Mouse (Mus musculus) adrenal gland, postnatal 10 days (tissue): ENCODE data around the gene Hipk3. TPM values are rescaled to one million over a fixed set of nuclear protein-coding genes. Genes with fewer than 3 reads are reported as not detected.
A peak's percentile ranks its signal among the peaks of the same experiment; 100 is the strongest.

Source experiments
- DNase-seq: peaks from one replicate; pipeline ENCODE4 v3.0.0; 2021; ENCODE audit warnings: mixed read lengths
- long read RNA-seq, 2 experiments: library from polyadenylated mRNA; stranded (forward); transcript quantifications; one replicate each; pipeline ENCODE4 v2.0.0; 2021
- total RNA-seq, 2 experiments: library from RNA; stranded (reverse); gene quantifications; 2 replicates each; pipeline ENCODE4 v1.2.3; 2021

The Hipk3 gene
- 100 to 1,000 TPM; 150 to 164 TPM for total RNA-seq
- long read RNA-seq, experiment 1, full-length matches to known transcripts: 7 of 24 reads
- long read RNA-seq, experiment 1, partial matches to known transcripts: 7 of 24 reads
- long read RNA-seq, experiment 1, other reads (novel, unspliced or antisense): 10 of 24 reads
- long read RNA-seq, experiment 2, full-length matches to known transcripts: 17 of 28 reads
- long read RNA-seq, experiment 2, partial matches to known transcripts: 4 of 28 reads
- long read RNA-seq, experiment 2, other reads (novel, unspliced or antisense): 7 of 28 reads

- DNase-seq: peak; percentile 89
Measured at GRCm38 (mm10) chr2:104493951-104494800, at the start of gene Hipk3. Hipk3 (minus strand) TSS chr2:104494446.

GRCm38 (mm10) chr2:104540286-104540685, 46.0 kb upstream of the Hipk3 start:
- no peak for DNase-seq

- DNase-seq: no peak
Measured at GRCm38 (mm10) chr2:104534751-104535150, 40.5 kb upstream of the Hipk3 start.

GRCm38 (mm10) chr2:104532548-104532947, 38.3 kb upstream of the Hipk3 start:
- DNase-seq: no peak

GRCm38 (mm10) chr2:104526559-104526958, 32.3 kb upstream of the Hipk3 start:
- DNase-seq: no peak

GRCm38 (mm10) chr2:104525506-104525905, 31.3 kb upstream of the Hipk3 start:
- DNase-seq: peak; percentile 59

GRCm38 (mm10) chr2:104511622-104512021, 17.4 kb upstream of the Hipk3 start:
- DNase-seq: no peak

- DNase-seq: no peak
Measured at GRCm38 (mm10) chr2:104502388-104502787, 8.1 kb upstream of the Hipk3 start.

GRCm38 (mm10) chr2:104501091-104501490, 6.8 kb upstream of the Hipk3 start:
- DNase-seq: no peak

- DNase-seq: peak; percentile 29
Measured at GRCm38 (mm10) chr2:104497771-104498170, 3.5 kb upstream of the Hipk3 start.

GRCm38 (mm10) chr2:104497231-104497630, 3.0 kb upstream of the Hipk3 start:
- no peak for DNase-seq

GRCm38 (mm10) chr2:104496206-104496605, 2.0 kb upstream of the Hipk3 start:
- no peak for DNase-seq

- DNase-seq: no peak
Measured at GRCm38 (mm10) chr2:104494801-104495185, 547 bp upstream of the Hipk3 start.

- peak; percentile 87 for DNase-seq
Measured at GRCm38 (mm10) chr2:104493021-104493950, 960 bp downstream of the Hipk3 start.

- DNase-seq: no peak
Measured at GRCm38 (mm10) chr2:104491221-104491795, 2.9 kb downstream of the Hipk3 start.

- DNase-seq: no peak
Measured at GRCm38 (mm10) chr2:104490761-104491160, 3.5 kb downstream of the Hipk3 start.

- no peak for DNase-seq
Measured at GRCm38 (mm10) chr2:104489851-104490250, 4.4 kb downstream of the Hipk3 start.

- no peak for DNase-seq
Measured at GRCm38 (mm10) chr2:104484438-104484837, 9.8 kb downstream of the Hipk3 start.

- no peak for DNase-seq
Measured at GRCm38 (mm10) chr2:104482156-104482555, 12.1 kb downstream of the Hipk3 start.

GRCm38 (mm10) chr2:104479054-104479453, 15.2 kb downstream of the Hipk3 start:
- DNase-seq: no peak

- no peak for DNase-seq
Measured at GRCm38 (mm10) chr2:104477398-104478015, 16.7 kb downstream of the Hipk3 start.

GRCm38 (mm10) chr2:104472056-104472455, 22.2 kb downstream of the Hipk3 start:
- no peak for DNase-seq
